In the genomic region with DNA sequence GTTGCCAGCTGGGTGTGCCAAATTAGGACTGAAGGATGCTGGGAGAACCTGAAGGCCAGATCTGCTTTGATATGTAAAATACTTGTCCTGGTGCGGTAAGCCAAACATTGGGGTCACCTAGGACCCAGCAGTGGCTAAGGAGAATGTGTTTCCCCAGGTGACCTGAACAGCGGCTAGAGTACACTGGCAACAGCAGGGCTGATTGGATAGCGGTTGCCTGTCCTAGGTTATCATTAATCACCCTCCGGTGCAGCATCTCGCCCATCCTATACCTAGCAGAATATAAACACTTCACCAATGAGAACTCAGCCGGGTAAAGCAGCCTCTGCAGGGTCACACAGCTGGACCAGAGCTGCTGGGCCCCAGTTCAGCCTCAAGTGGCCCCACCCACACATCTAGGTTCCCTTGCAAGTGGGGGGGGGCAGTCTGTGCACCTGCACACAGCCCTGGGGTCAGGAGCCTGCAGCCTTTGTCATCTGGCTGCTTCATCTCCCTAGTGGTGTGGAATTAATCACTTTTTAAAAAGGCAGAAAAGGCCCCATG, we compare ENCODE assay signal across 8 mouse cellular contexts.
DNase-seq lines count a peak whose midpoint lies in the region; ATAC-seq and TF ChIP-seq lines count a peak whose summit lies in the region.

No protein-coding gene starts in this region.

- peaks cover 3% of the 10 kb centered on the region for H3K4me1 ChIP-seq in ES-Bruce4 (ENCODE audit: control insufficient read depth, insufficient read depth, low read length)
- H3K4me1 ChIP-seq in hindbrain, embryonic 14.5 days (replicated peaks; ENCODE audit: control insufficient read depth, insufficient read depth, low read length), result peaks cover 15% of the 10 kb centered on the region
- peaks cover 7% of the 10 kb centered on the region for H3K4me1 ChIP-seq in midbrain, embryonic 11.5 days (ENCODE audit: control insufficient read depth, insufficient read depth, low read length)

- TF ChIP-seq POLR2A in ES-Bruce4 (IDR thresholded peaks at IDR 0.05; ENCODE audit: insufficient read depth, low read length), result no peak

- no peaks in the 10 kb centered on the region for H3K9me3 ChIP-seq in ES-Bruce4 (replicated peaks; ENCODE audit: control insufficient read depth, insufficient read depth, low read length, poor library complexity, severe bottlenecking)
- no peaks in the 10 kb centered on the region for H3K9me3 ChIP-seq in hindbrain, embryonic 14.5 days (ENCODE audit: control insufficient read depth, low read length)
- no peaks in the 10 kb centered on the region for H3K9me3 ChIP-seq in midbrain, embryonic 11.5 days (ENCODE audit: control insufficient read depth, low read length)

- H3K4me3 ChIP-seq in ES-Bruce4 (ENCODE audit: low read depth, low read length), result no peak overlapping the region
- no peak overlapping the region for H3K4me3 ChIP-seq in hindbrain, embryonic 14.5 days (replicated peaks; ENCODE audit: low read length)
- H3K4me3 ChIP-seq in midbrain, embryonic 11.5 days (ENCODE audit: low read depth, low read length), result no peak overlapping the region

- TF ChIP-seq CTCF in ES-Bruce4 (IDR thresholded peaks at IDR 0.05; ENCODE audit: low read depth, low read length), result no peak

- H3K4me2 ChIP-seq in hindbrain, embryonic 14.5 days (replicated peaks), result no peak overlapping the region
- no peak overlapping the region for H3K4me2 ChIP-seq in midbrain, embryonic 11.5 days

- TF ChIP-seq EP300 in ES-Bruce4 (IDR thresholded peaks at IDR 0.05; ENCODE audit: insufficient read depth, low read depth, low read length), result 0 out of 2 replicates have a peak, but pooled peaks have one; percentile 6

- no peaks in the 10 kb centered on the region for H3K36me3 ChIP-seq in ES-Bruce4 (ENCODE audit: control insufficient read depth, insufficient read depth, low read length, poor library complexity, severe bottlenecking)
- H3K36me3 ChIP-seq in hindbrain, embryonic 14.5 days (replicated peaks; ENCODE audit: control insufficient read depth, insufficient read depth), result no peaks in the 10 kb centered on the region
- no peaks in the 10 kb centered on the region for H3K36me3 ChIP-seq in midbrain, embryonic 11.5 days (ENCODE audit: control insufficient read depth, insufficient read depth, low read length)

- peak; percentile 53 for ATAC-seq in hindbrain, embryonic 14.5 days (ENCODE audit: low FRiP score)
- peak; percentile 81 for ATAC-seq in midbrain, embryonic 11.5 days (ENCODE audit: low FRiP score)

- no peaks in the 10 kb centered on the region for H3K27me3 ChIP-seq in ES-Bruce4 (ENCODE audit: control insufficient read depth, insufficient read depth, low read length, poor library complexity, severe bottlenecking)
- H3K27me3 ChIP-seq in hindbrain, embryonic 14.5 days (ENCODE audit: control insufficient read depth, insufficient read depth, low read length), result no peaks in the 10 kb centered on the region
- H3K27me3 ChIP-seq in midbrain, embryonic 11.5 days (ENCODE audit: control insufficient read depth, insufficient read depth, low read length), result no peaks in the 10 kb centered on the region

- H3K9ac ChIP-seq in ES-Bruce4 (ENCODE audit: low read depth, poor library complexity, severe bottlenecking), result no peak overlapping the region
- H3K9ac ChIP-seq in hindbrain, embryonic 14.5 days, result no peak overlapping the region; the same call in 1 of the 2 replicates
- no peak overlapping the region for H3K9ac ChIP-seq in midbrain, embryonic 11.5 days (ENCODE audit: low read length)

- no peak overlapping the region for H3K27ac ChIP-seq in ES-Bruce4 (ENCODE audit: insufficient read depth, low read length)
- H3K27ac ChIP-seq in hindbrain, embryonic 14.5 days, result no peak overlapping the region
- H3K27ac ChIP-seq in midbrain, embryonic 11.5 days (ENCODE audit: low read depth, low read length), result no peak overlapping the region

- WGBS in hindbrain, embryonic 14.5 days, result 24% methylated on average over 6 of the region's 6 CpGs
- 28% methylated on average over 6 of the region's 6 CpGs for WGBS in midbrain, embryonic 11.5 days

- DNase-seq in embryo, embryonic 10.5 days (ENCODE audit: low spot score), result peak; percentile 6
- DNase-seq in embryo, embryonic 10 days (ENCODE audit: low spot score), result no peak
- DNase-seq in hindbrain, embryonic 14.5 days (ENCODE audit: low spot score), result no peak
- peak; percentile 79 for DNase-seq in midbrain, embryonic 11.5 days (ENCODE audit: low spot score, missing footprints)
- DNase-seq in cerebellum, adult 9-10 months, result no peak
- DNase-seq in c-Kit-positive CD71-positive TER-119-positive erythroid progenitor cells, embryonic 14.5 days (ENCODE audit: low spot score), result no peak
- DNase-seq in frontal cortex, postnatal 25 days (ENCODE audit: low spot score in 2 of 2), result no peak

Comparison
In these comparisons a context has a peak if more than half of its experiments do, and no peak if none do; other contexts are left out.
1. DNase-seq: peak in embryo, embryonic 10.5 days (single experiment) and midbrain, embryonic 11.5 days (single experiment); none in embryo, embryonic 10 days (single experiment), hindbrain, embryonic 14.5 days (single experiment), cerebellum, adult 9-10 months (single experiment), c-Kit-positive CD71-positive TER-119-positive erythroid progenitor cells, embryonic 14.5 days (single experiment) and frontal cortex, postnatal 25 days (0 of 2).